Mouse (Mus musculus) G1E-ER4 (cell line): ENCODE results near the gene Cnnm1. TPM values are rescaled to one million over a fixed set of nuclear protein-coding genes. Genes with fewer than 3 reads are reported as not detected.

Experiments
- GATA1 ChIP-seq: IDR thresholded peaks from one replicate; pipeline ENCODE4 v1.8.0; 2012; ENCODE audit warnings: low read length, inconsistent platforms
- polyA plus RNA-seq: library from polyadenylated mRNA; stranded (reverse); fragments of >175 nt; gene quantifications from 2 replicates; pipeline ENCODE4 v1.2.3, GENCODE M21; 2012

Gene Cnnm1
- polyA plus RNA-seq, 1 experiment, result 8.3 TPM

- TF ChIP-seq GATA1, result no peak
Measured at GRCm38 (mm10) chr19:43480512-43480911, 40.3 kb downstream of the Cnnm1 start.

DNA sequence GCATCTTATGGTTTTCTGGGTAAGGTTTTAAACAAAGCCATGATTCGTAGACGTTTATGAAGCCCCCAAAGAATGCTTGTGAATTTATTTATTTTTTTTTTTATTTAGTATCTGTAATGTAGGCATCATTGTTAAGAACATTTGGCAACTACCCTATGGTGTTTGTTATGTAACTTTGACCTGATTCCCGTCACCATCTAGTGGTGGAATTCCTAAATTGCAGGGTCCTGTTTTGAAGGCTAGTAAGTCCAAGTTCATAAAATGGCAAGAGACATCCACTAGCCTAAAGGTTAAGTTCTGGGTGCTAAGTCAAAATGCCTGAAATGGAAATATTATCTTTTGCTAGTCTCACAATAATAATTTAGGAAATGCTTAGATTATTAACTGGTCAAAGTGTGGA, 47.2 kb downstream of the Cnnm1 start:
- TF ChIP-seq GATA1, result no peak

DNA sequence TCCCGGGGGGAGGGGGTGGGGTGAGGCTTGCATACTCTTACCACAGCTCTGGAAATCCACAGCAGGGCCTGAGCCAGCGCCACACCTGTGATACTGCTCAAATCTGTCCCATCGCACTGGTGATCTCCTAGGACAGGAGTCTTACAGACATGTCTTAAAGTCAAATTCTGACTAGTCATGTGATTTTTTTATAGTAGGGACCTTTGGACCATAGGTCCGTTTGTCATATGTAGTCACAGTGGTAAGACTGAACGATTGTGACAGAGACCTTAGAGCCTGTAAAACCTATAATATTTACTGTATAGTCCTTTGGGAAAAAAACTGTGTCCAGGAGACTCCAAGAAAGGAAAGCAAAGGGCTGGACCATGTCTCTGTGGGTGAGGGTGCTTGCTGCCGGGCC, 53.6 kb downstream of the Cnnm1 start:
- no peak for TF ChIP-seq GATA1

DNA sequence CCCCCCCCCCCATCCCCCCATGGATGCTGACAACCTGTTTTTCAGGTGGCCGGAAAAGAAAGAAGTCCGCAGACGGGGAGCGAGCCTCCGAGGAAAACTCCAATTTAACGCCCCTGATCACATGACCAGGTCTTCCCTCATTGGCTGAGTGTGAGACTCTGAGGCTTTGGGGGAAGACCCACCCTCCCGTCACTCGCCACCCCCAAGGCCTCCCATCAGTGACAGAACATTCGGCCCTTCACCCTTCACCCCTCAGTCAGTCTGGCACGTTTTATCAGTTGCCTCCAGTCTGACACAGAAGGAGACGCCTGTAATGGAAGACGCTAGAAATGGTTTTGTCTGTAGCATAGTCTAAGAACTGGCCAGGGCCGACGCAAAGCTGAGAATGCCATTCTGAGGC, 54.7 kb downstream of the Cnnm1 start:
- TF ChIP-seq GATA1, result no peak

- no peak for TF ChIP-seq GATA1
Measured at GRCm38 (mm10) chr19:43495846-43496245, 55.6 kb downstream of the Cnnm1 start.

DNA sequence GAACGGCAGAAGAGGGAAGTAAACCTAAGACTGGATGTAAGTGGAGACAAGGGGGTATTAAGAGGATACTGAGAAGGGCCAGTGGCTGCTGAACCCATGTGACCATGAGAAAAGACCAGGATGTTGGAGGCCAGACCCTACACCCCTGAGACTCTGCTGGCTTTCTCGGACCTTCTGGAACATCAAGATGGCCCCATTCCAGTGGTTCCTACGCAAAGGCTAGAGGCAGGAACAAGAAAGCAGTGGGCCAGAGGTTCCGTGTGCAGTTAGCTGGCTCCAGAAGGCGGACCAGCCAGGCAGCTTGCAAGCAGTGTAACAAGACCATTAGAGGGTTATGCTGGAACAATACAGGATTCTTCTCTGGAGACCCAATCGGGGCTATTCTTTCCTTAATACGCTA, 57.2 kb downstream of the Cnnm1 start:
- TF ChIP-seq GATA1, result no peak

GRCm38 (mm10) chr19:43498874-43499273, 58.6 kb downstream of the Cnnm1 start:
- TF ChIP-seq GATA1, result no peak

GRCm38 (mm10) chr19:43502630-43503029, 62.4 kb downstream of the Cnnm1 start:
- TF ChIP-seq GATA1, result no peak

DNA sequence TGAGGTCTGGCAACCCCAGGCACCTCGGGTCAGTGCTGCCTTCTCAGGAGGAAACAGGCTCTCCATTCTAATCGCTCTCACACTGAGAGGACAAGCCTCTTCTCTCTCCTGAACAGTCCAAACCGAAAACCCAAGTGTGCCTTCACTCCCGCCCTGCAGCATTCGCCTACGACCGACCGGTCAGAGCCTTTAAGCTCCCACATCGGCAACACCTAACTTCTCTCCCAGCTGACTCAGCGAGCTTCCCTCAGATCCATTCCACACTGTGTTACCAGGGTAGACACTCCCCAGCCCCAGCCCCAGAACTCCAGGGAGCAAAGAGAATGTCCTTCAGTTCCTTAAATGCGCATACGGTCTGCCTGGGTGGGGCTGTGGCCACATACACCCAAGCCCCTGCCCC, 65.2 kb downstream of the Cnnm1 start:
- TF ChIP-seq GATA1, result no peak

GRCm38 (mm10) chr19:43510436-43511220, 70.4 kb downstream of the Cnnm1 start:
- no peak for TF ChIP-seq GATA1

DNA sequence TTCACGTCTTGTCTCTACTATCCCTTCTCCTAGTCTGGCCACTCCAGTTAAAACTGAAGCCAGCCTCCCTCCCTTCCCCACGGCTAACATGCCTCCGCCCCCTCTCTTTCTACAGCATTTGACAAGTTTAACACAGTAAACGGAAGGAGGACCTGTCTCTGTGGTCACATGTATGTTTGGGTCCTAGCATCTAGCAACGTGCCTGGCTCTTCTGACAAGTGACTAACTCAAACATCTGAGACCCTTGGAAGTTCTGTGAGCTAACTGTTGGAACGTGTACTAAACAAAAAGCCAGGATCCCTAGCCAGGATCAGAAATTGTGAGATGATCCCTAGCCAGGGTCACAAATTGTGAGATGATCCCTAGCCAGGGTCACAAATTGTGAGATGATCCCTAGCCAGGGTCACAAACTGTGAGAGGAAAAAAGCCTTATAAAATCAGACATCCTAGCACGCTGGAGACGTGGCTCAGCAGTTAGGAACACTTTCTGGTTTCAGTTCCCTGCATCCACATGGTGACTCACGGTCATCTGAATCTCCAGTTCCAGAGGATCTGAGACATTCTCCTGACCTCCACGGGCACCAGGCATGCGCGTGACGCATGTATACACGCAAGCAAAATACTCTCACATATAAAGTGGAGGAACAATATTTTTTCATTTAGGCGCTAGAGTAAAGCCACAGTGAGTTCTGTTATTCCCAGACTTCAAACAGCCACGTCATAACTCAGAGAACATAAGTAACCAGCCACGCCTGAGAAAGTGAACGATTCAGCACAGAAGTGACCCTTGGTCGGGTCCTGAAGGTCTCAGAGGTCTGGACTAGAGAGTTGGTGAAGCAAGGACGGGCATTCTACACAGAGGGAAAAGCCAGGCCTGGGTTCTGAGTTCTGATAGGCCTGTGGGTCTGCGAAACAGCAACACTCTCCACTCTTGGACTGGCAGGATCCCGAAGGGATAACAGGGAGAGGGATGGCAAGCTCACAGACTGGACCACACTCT, 71.7 kb downstream of the Cnnm1 start:
- TF ChIP-seq GATA1, result no peak

GRCm38 (mm10) chr19:43513874-43514273, 73.6 kb downstream of the Cnnm1 start:
- TF ChIP-seq GATA1, result no peak

- no peak for TF ChIP-seq GATA1
Measured at GRCm38 (mm10) chr19:43515668-43516396, 75.6 kb downstream of the Cnnm1 start.

DNA sequence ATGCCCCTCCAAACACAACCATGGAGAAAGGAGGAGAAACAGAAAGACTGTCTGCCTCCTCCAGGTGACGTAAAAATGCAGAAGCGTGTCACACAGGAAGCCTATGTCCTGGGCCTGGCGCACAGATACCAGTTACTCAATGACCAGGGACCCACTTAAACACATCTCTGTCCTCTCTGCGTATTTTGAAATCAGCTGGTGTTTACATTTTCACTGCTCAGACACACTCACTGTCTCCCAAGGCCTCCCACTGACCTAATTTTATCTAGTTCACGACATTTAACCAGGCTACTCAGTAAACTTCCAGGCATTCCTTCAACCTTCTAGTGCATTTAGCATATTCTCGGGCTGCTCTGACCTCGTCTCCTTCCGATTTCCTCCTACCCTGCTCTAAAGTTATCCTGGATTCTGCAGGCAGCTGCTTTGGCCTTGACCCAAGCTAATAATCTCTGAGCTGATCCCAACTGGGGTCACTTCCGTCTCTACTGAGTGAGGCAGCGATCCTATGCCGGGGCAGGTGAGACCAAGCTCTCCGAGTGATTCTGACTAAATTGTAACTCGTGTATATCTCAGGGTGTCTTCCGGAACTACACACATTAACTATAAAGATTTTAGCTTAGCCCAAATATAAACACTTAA, 76.3 kb downstream of the Cnnm1 start:
- TF ChIP-seq GATA1, result no peak

- no peak for TF ChIP-seq GATA1
Measured at GRCm38 (mm10) chr19:43517320-43517719, 77.1 kb downstream of the Cnnm1 start.

- TF ChIP-seq GATA1, result no peak
Measured at GRCm38 (mm10) chr19:43517808-43518207, 77.6 kb downstream of the Cnnm1 start.
